Mouse (Mus musculus) olfactory bulb, adult 2 months (tissue): ENCODE data around the gene Dlgap1.

ENCODE experiments used
- CTCF ChIP-seq: fragments of 200-500 bp; IDR thresholded peaks from 2 replicates; pipeline ENCODE4 v1.5.1; 2012; ENCODE audit warnings: low read depth, mild to moderate bottlenecking, low read length, moderate library complexity; ENCODE audit not compliant: insufficient read depth
- POLR2A ChIP-seq: fragments of 200-500 bp; IDR thresholded peaks from 2 replicates; pipeline ENCODE4 v1.6.1; 2012; ENCODE audit warnings: mild to moderate bottlenecking, low read depth, low read length, moderate library complexity; ENCODE audit not compliant: insufficient read depth

DNA sequence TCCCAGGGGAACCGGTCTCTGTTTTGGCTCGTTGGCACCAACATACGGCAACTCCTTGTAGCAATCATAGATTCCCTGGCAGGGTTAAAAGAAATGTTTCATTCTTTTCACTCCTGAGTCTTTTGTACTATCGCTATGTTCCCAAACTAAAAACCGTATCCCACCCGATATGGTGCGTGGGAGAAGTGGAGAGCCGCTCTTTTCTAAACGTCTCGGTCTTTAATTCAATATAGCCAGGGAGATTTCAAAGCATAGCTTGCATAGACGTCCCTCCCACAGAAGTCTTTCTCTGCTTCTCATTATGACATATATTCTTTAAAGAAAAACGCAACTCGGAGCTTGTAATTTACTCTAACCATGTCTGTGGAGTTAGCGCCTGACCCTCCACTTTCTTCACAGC is 833.1 kb downstream of the Dlgap1 start:
- TF ChIP-seq CTCF (no peak), POLR2A (no peak)
